Mouse (Mus musculus) cerebellum, adult 2 months (tissue): ENCODE measurements around the gene Rrp9.

ENCODE experiments used
- CTCF ChIP-seq: fragments of 200-500 bp; IDR thresholded peaks from 2 replicates; pipeline ENCODE4 v1.5.1; 2011; ENCODE audit warnings: low read depth, mild to moderate bottlenecking, control low read depth, low read length, moderate library complexity, borderline replicate concordance; ENCODE audit not compliant: insufficient read depth
- POLR2A ChIP-seq: fragments of 200-500 bp; IDR thresholded peaks from 2 replicates; pipeline ENCODE4 v1.6.1; 2011; ENCODE audit warnings: low read length, control low read depth, borderline replicate concordance; ENCODE audit not compliant: insufficient read depth

GRCm38 (mm10) chr9:106452821-106453220 is 22.9 kb upstream of the Rrp9 start:
- TF ChIP-seq CTCF (no peak), POLR2A (no peak)
